Mouse (Mus musculus): Measurements from ENCODE around the gene Slc39a9. TPM values are rescaled to one million over a fixed set of nuclear protein-coding genes. Genes with fewer than 3 reads are reported as not detected.

The Slc39a9 gene
- polyA plus RNA-seq, 1 experiment: 31.0 TPM

DNA sequence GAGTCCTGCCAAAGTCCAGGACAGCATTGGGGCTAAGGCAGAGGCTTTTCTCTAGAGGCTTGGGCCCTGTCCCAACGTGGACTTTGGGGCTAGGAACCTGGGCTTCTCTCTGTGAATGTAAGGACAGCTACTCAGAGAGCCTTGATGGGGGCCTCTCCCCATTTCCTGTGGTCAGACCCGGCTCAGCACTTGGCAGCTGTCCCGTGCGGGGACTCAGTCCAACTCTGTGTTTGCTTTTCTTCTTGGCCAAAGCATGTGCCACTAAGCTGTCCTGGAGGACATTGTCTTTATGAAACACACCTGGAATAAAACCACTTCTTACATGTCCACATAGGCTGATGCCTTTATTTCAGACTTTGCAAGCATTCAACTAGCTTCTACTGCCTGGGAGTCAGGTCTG lies 40.1 kb upstream of the Slc39a9 start:
- no peak overlapping the region for H3K4me3 ChIP-seq (ENCODE audit: insufficient read depth, low read length)
- no peak overlapping the region for H3K27ac ChIP-seq (ENCODE audit: insufficient read depth, low read length)
- no peak for TF ChIP-seq POLR2A (IDR thresholded peaks at IDR 0.05; ENCODE audit: extremely low read depth, insufficient read depth, low read length)
- no peak for TF ChIP-seq CTCF (IDR thresholded peaks at IDR 0.05; ENCODE audit: extremely low read depth, insufficient read depth, low read length)
- peaks cover 5% of the 10 kb centered on the region for H3K4me1 ChIP-seq (ENCODE audit: control insufficient read depth, insufficient read depth, low read length)

DNA sequence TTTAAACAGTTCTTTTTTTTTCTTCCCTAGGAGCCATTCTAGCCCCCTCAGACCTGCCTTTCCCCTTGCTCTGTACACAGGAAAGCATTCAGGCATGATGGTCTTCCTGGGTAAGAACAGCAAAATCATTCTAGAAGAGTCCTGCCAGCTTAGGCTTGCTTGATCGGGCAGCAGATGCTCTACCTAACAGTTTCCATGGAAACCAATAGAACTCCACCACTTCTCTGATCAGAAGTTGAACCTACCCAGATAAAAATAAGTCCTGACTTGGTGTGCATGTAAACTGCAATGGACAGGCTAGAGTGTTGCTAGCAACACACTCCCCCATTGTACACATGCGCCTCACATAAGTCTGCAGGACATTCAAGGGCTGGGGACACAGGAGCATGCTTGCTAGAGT lies 39.5 kb upstream of the Slc39a9 start:
- Histone ChIP-seq H3K4me3 (ENCODE audit: insufficient read depth, low read length) (no peak overlapping the region), H3K4me1 (ENCODE audit: control insufficient read depth, insufficient read depth, low read length) (peaks cover 5% of the 10 kb centered on the region), H3K27ac (ENCODE audit: insufficient read depth, low read length) (no peak overlapping the region)
- no peak for TF ChIP-seq POLR2A (IDR thresholded peaks at IDR 0.05; ENCODE audit: extremely low read depth, insufficient read depth, low read length)
- TF ChIP-seq CTCF (IDR thresholded peaks at IDR 0.05; ENCODE audit: extremely low read depth, insufficient read depth, low read length): no peak

DNA sequence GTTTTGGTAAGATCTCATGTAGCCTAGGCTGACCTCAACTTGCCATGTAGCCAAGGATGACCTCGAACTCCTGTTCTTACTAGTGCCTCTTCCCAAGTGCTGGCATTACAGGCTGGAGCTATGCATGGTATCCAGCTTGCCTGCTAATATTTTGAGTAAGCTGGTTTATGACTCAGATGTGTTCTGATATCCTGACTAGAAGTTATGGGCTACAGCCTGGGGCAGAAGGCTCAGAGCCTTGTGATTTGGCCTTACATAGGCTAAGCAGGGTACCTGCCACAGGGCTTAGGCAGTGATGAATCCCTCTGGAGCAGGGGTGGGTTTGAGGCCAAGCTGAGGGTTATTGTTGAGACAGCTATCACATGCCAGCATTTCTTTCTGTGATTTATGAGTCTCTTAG lies 35.1 kb upstream of the Slc39a9 start:
- TF ChIP-seq CTCF (IDR thresholded peaks at IDR 0.05; ENCODE audit: extremely low read depth, insufficient read depth, low read length) (no peak), POLR2A (IDR thresholded peaks at IDR 0.05; ENCODE audit: extremely low read depth, insufficient read depth, low read length) (no peak)
- H3K4me3 ChIP-seq (ENCODE audit: insufficient read depth, low read length): no peak overlapping the region

DNA sequence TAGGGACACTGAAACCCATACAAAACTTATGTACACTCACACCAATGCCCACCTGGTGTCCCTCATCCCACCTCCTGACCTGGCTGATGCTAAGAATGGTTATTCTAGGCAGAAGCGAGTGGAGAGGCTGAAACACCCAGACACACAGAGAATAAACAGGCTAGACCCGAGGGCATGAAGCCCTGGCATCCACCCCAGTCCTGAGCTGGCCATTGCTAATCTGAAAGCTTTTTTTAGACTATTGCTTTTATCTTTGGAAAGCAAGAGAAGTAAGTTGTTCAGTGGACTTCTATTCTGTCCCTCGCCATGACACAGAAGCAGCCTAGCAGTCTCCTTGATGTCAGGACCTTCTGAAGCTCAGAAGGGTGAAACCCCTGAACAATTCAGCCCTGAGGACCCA lies 33.8 kb upstream of the Slc39a9 start:
- no peak overlapping the region for H3K27ac ChIP-seq (ENCODE audit: insufficient read depth, low read length)
- no peak for TF ChIP-seq CTCF (IDR thresholded peaks at IDR 0.05; ENCODE audit: extremely low read depth, insufficient read depth, low read length)
- TF ChIP-seq POLR2A (IDR thresholded peaks at IDR 0.05; ENCODE audit: extremely low read depth, insufficient read depth, low read length): no peak
- no peaks in the 10 kb centered on the region for H3K4me1 ChIP-seq (ENCODE audit: control insufficient read depth, insufficient read depth, low read length)
- no peak overlapping the region for H3K4me3 ChIP-seq (ENCODE audit: insufficient read depth, low read length)

More for the DNA sequence above, 35.1 kb upstream of the Slc39a9 start:
- peaks cover 5% of the 10 kb centered on the region for H3K4me1 ChIP-seq (ENCODE audit: control insufficient read depth, insufficient read depth, low read length)
- no peak overlapping the region for H3K27ac ChIP-seq (ENCODE audit: insufficient read depth, low read length)

DNA sequence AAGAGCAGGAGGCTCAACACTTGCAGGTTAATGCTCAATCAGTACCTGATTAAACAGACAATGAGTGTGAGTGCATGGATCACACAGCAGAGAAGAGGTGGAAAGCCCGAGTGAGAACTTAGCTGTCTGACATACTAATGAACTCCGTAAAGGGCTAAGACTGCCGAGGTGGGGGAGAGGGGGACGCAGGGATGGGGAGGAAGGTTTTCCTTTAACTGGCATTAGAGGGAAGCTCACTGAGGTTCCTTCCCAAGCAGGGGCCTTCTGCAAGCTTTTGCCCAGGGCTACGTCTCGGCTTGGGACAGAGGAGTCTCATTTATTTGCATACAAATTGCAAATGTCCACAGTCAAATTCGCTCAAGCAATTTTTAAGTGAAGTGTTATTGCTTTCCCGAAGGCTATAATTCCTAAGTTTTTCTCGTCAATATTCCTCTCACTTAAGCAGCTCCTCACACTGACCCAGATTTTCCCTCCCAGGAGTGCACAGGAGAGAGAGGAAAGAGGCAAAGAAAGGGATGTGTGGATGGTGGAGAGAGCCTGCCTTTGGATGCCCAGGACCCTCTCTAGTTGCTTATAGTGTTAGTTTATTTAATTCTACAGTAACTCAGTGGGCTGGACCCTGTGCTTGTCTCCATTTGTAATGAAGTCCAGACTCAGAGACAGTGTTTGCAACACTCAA lies 31.4 kb upstream of the Slc39a9 start:
- Histone ChIP-seq H3K27ac (ENCODE audit: insufficient read depth, low read length) (no peak overlapping the region), H3K4me1 (ENCODE audit: control insufficient read depth, insufficient read depth, low read length) (no peaks in the 10 kb centered on the region), H3K4me3 (ENCODE audit: insufficient read depth, low read length) (no peak overlapping the region)
- no peak for TF ChIP-seq CTCF (IDR thresholded peaks at IDR 0.05; ENCODE audit: extremely low read depth, insufficient read depth, low read length)
- no peak for TF ChIP-seq POLR2A (IDR thresholded peaks at IDR 0.05; ENCODE audit: extremely low read depth, insufficient read depth, low read length)

DNA sequence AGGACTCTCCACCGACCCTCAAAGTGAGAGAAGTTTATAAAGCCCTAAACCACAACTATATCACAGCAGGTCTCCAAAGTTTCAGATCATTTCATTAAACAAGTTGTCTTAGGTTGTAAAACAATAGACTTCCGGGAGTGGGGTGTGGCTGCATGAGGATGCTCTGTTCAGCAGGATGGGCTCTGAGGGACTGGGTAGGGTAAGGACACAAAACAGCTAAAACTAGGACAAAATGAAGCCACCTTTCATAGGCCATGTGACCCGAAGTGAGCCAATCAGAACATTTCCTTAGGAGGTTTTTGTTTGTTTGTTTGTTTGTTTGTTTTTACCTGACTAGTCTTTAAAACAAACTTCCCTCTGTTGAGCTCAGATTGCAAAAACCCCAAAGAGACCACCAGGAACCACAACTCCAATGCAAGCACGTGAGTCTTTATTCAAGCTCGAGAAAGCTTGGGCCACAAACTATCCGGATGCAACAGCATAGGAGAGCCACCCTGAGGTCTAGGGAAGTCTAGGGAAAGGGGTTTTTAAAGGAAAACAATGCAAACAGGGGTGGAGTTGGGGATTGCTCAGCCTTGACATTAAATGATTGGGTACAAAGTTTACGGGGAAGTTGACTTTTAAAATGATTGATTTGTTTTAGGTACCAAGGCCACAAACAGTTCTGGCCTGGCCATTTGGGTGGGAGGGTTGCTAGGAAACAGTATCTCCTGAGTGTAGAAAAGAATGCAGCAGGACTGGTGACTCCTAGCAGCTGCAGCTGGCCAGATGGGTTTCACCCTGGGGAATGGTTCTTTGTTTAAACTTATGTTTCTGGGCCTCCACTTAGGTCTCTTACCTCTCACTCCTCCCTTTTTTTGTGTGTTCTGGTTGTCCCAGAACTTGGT lies 28.1 kb upstream of the Slc39a9 start:
- H3K27ac ChIP-seq (ENCODE audit: insufficient read depth, low read length): no peak overlapping the region
- no peaks in the 10 kb centered on the region for H3K4me1 ChIP-seq (ENCODE audit: control insufficient read depth, insufficient read depth, low read length)
- TF ChIP-seq POLR2A (IDR thresholded peaks at IDR 0.05; ENCODE audit: extremely low read depth, insufficient read depth, low read length) (no peak), CTCF (IDR thresholded peaks at IDR 0.05; ENCODE audit: extremely low read depth, insufficient read depth, low read length) (no peak)
- H3K4me3 ChIP-seq (ENCODE audit: insufficient read depth, low read length): no peak overlapping the region

DNA sequence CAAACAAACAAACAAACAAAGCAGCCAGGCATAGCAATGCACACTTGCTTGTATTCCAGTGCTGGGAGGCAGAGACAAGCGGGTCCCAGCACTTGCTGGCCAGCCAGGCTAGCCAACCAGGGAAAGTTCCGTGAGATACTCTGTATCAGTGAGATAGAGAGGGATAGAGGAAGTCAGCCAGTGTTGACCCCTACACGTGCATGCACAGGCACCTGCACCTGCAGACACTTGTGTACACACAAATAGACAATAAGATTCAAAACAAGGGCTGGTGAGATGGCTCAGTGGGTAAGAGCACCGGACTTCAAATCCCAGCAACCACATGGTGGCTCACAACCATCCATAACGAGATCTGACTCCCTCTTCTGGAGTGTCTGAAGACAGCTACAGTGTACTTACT lies 23.2 kb upstream of the Slc39a9 start:
- no peak for TF ChIP-seq CTCF (IDR thresholded peaks at IDR 0.05; ENCODE audit: extremely low read depth, insufficient read depth, low read length)
- TF ChIP-seq POLR2A (IDR thresholded peaks at IDR 0.05; ENCODE audit: extremely low read depth, insufficient read depth, low read length): no peak
- H3K4me1 ChIP-seq (ENCODE audit: control insufficient read depth, insufficient read depth, low read length): no peaks in the 10 kb centered on the region
- no peak overlapping the region for H3K27ac ChIP-seq (ENCODE audit: insufficient read depth, low read length)
- no peak overlapping the region for H3K4me3 ChIP-seq (ENCODE audit: insufficient read depth, low read length)

DNA sequence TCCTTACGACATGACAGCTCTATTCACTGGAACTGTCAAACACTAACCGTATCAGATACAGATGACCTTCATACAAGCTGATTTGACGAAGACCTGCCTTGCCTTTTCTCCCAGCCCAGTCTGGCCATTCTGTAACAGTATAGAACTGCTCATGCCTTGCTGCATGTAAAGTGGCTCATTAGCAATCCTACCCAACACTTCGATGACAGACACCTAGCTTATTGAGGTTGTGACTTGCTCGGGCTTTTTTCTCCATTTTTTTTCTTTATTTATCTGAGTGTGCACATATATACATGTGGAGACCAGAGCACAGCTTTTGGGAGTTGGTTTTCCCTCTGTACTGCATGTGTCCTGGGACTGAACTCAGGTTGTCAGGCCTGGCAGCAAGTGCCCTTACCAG lies 11.9 kb upstream of the Slc39a9 start:
- TF ChIP-seq POLR2A (IDR thresholded peaks at IDR 0.05; ENCODE audit: extremely low read depth, insufficient read depth, low read length): no peak
- TF ChIP-seq CTCF (IDR thresholded peaks at IDR 0.05; ENCODE audit: extremely low read depth, insufficient read depth, low read length): no peak
- Histone ChIP-seq H3K27ac (ENCODE audit: insufficient read depth, low read length) (no peak overlapping the region), H3K4me1 (ENCODE audit: control insufficient read depth, insufficient read depth, low read length) (no peaks in the 10 kb centered on the region), H3K4me3 (ENCODE audit: insufficient read depth, low read length) (no peak overlapping the region)

DNA sequence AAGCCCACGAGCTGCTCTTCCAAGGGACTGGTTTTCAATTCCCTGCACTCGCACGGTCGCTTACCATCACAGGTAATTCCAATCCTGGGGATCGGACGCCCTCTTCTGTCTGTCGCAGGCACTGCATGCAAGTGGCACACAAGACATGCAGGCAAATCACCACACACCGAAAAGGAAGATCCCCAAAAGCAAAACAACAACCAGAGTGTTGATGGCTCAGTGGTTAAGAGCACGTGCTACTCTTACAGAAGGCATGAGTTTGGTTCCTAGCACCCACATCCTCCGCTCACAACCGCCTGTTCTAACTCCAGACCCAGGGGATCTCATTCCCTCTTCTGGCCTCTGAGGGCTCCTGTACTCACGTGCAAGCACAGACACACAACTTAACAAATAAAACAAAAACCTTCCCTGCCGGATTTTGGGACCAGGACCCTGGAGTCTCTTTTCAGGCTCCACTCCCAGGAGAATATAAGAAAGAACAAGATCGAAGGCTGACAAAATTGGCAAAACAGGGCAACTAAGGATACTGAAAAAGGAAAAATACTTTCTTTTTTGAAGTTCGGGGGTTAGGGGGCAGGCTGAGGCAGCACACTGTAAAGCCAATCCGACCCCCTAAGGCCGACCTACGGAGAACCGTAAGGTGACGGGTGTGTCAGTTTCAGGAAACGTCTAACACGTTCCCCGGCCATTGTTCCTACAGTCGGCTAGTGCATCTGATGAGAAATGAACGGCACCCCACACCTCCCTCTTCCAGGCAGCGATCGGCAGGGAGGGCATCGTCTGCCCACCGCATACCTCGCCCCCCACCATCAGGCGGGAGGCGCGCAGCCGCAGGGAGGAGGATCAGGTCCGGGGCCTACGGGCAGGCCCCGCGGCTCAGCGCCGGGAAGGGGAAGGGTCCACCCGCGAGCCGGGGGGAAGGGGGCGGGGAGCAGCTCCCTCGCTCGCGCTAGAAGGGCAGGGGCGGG lies 674 bp upstream of the Slc39a9 start:
- Histone ChIP-seq H3K4me3 (ENCODE audit: insufficient read depth, low read length) (peak overlapping the region; percentile 90), H3K27ac (ENCODE audit: insufficient read depth, low read length) (no peak overlapping the region), H3K4me1 (ENCODE audit: control insufficient read depth, insufficient read depth, low read length) (peaks cover 6% of the 10 kb centered on the region)
- TF ChIP-seq POLR2A (IDR thresholded peaks at IDR 0.05; ENCODE audit: extremely low read depth, insufficient read depth, low read length) (no peak), CTCF (IDR thresholded peaks at IDR 0.05; ENCODE audit: extremely low read depth, insufficient read depth, low read length) (peak; percentile 40)
